Mouse (Mus musculus): ENCODE results near the gene Zbtb26.

DNA sequence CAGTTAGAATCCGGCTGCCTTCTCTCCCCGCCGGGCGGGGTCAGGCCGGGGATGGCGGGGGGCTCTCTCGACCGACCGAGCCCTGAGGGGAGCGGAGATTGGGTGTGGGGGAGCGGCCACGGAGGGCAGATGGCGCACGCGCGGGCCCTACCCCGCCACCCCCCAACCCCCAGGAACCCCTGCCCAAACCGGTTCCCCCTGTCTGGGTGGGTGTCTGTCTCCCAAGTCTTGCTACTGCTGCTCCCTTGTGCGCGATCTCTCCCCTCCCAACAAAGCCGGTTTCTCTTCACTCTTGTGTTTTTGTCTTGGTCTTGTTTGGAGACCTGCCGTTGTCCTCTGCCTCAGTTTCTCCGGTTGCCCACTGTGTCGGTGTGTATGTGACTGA is 9.4 kb upstream of the Zbtb26 start:
- TF ChIP-seq CTCF (IDR thresholded peaks at IDR 0.05; ENCODE audit: borderline replicate concordance, insufficient read depth, low read depth, low read length) (no peak), POLR2A (IDR thresholded peaks at IDR 0.05; ENCODE audit: borderline replicate concordance, insufficient read depth, low read length) (no peak)

Measured in cerebellum, adult 2 months (tissue).